Mouse (Mus musculus): ENCODE data around the gene Tbc1d7. TPM values are rescaled to one million over a fixed set of nuclear protein-coding genes. Genes with fewer than 3 reads are reported as not detected.

Gene Tbc1d7
- total and polyA plus RNA-seq, 2 experiments from 2014 or later, result 30.8 to 85.9 TPM

GRCm38 (mm10) chr13:43159429-43159828 lies 11.9 kb downstream of the Tbc1d7 start:
- TF ChIP-seq CTCF (IDR thresholded peaks at IDR 0.05), result no peak
- ATAC-seq (ENCODE audit: low FRiP score) (no peak), DNase-seq (ENCODE audit: low spot score) (no peak)
- H3K4me1 ChIP-seq (ENCODE audit: insufficient read depth, low read length), result no peaks in the 10 kb centered on the region
- no peaks in the 10 kb centered on the region for H3K9me3 ChIP-seq (ENCODE audit: low read length)
- WGBS, result 87% methylated on average over 3 of the region's 3 CpGs
- H3K4me2 ChIP-seq (ENCODE audit: low read depth, low read length, poor library complexity, severe bottlenecking), result no peak overlapping the region
- no peaks in the 10 kb centered on the region for H3K27me3 ChIP-seq (ENCODE audit: insufficient read depth, low read length)
- no peak overlapping the region for H3K9ac ChIP-seq (replicated peaks; ENCODE audit: low read length, poor library complexity, severe bottlenecking)
- peaks cover 24% of the 10 kb centered on the region for H3K36me3 ChIP-seq (ENCODE audit: insufficient read depth, low read length)
- no peak overlapping the region for H3K4me3 ChIP-seq (ENCODE audit: low read depth, low read length)
- H3K27ac ChIP-seq (ENCODE audit: low read depth, low read length), result no peak overlapping the region

GRCm38 (mm10) chr13:43158281-43158680 lies 13.0 kb downstream of the Tbc1d7 start:
- WGBS, result 75% methylated on average over 5 of the region's 5 CpGs
- Histone ChIP-seq H3K9ac (replicated peaks; ENCODE audit: low read length, poor library complexity, severe bottlenecking) (no peak overlapping the region), H3K4me3 (ENCODE audit: low read depth, low read length) (no peak overlapping the region), H3K4me1 (ENCODE audit: insufficient read depth, low read length) (no peaks in the 10 kb centered on the region), H3K27ac (ENCODE audit: low read depth, low read length) (no peak overlapping the region), H3K27me3 (ENCODE audit: insufficient read depth, low read length) (no peaks in the 10 kb centered on the region), H3K9me3 (ENCODE audit: low read length) (no peaks in the 10 kb centered on the region), H3K4me2 (ENCODE audit: low read depth, low read length, poor library complexity, severe bottlenecking) (no peak overlapping the region), H3K36me3 (ENCODE audit: insufficient read depth, low read length) (peaks cover 21% of the 10 kb centered on the region)
- TF ChIP-seq CTCF (IDR thresholded peaks at IDR 0.05), result no peak
- DNase-seq (ENCODE audit: low spot score) (peak; percentile 49), ATAC-seq (ENCODE audit: low FRiP score) (no peak)

GRCm38 (mm10) chr13:43157370-43157769 lies 13.9 kb downstream of the Tbc1d7 start:
- Histone ChIP-seq H3K27ac (ENCODE audit: low read depth, low read length) (no peak overlapping the region), H3K9ac (replicated peaks; ENCODE audit: low read length, poor library complexity, severe bottlenecking) (no peak overlapping the region), H3K36me3 (ENCODE audit: insufficient read depth, low read length) (peaks cover 19% of the 10 kb centered on the region), H3K9me3 (ENCODE audit: low read length) (no peaks in the 10 kb centered on the region), H3K4me2 (ENCODE audit: low read depth, low read length, poor library complexity, severe bottlenecking) (no peak overlapping the region), H3K4me3 (ENCODE audit: low read depth, low read length) (no peak overlapping the region), H3K4me1 (ENCODE audit: insufficient read depth, low read length) (no peaks in the 10 kb centered on the region), H3K27me3 (ENCODE audit: insufficient read depth, low read length) (no peaks in the 10 kb centered on the region)
- TF ChIP-seq CTCF (IDR thresholded peaks at IDR 0.05), result no peak
- ATAC-seq (ENCODE audit: low FRiP score) (no peak), DNase-seq (ENCODE audit: low spot score) (no peak)
- WGBS, result 39% methylated on average over 5 of the region's 5 CpGs

GRCm38 (mm10) chr13:43152005-43152520 lies 19.2 kb downstream of the Tbc1d7 start:
- no peak for TF ChIP-seq CTCF (IDR thresholded peaks at IDR 0.05)
- no peaks in the 10 kb centered on the region for H3K27me3 ChIP-seq (ENCODE audit: insufficient read depth, low read length)
- H3K9ac ChIP-seq (replicated peaks; ENCODE audit: low read length, poor library complexity, severe bottlenecking), result no peak overlapping the region

GRCm38 (mm10) chr13:43149661-43150060 lies 21.6 kb downstream of the Tbc1d7 start:
- WGBS, result 83% methylated on average over 3 of the region's 3 CpGs
- no peaks in the 10 kb centered on the region for H3K4me1 ChIP-seq (ENCODE audit: insufficient read depth, low read length)
- no peak for ATAC-seq (ENCODE audit: low FRiP score)

More at GRCm38 (mm10) chr13:43152005-43152520, 19.2 kb downstream of the Tbc1d7 start:
- Histone ChIP-seq H3K9me3 (ENCODE audit: low read length) (no peaks in the 10 kb centered on the region), H3K36me3 (ENCODE audit: insufficient read depth, low read length) (peaks cover 28% of the 10 kb centered on the region), H3K4me1 (ENCODE audit: insufficient read depth, low read length) (no peaks in the 10 kb centered on the region), H3K4me3 (ENCODE audit: low read depth, low read length) (no peak overlapping the region), H3K27ac (ENCODE audit: low read depth, low read length) (no peak overlapping the region), H3K4me2 (ENCODE audit: low read depth, low read length, poor library complexity, severe bottlenecking) (no peak overlapping the region)
- no peak for ATAC-seq (ENCODE audit: low FRiP score)
- 90% methylated on average over 14 of the region's 14 CpGs for WGBS
- no peak for DNase-seq (ENCODE audit: low spot score)

GRCm38 (mm10) chr13:43148692-43149091 lies 22.6 kb downstream of the Tbc1d7 start:
- no peaks in the 10 kb centered on the region for H3K4me1 ChIP-seq (ENCODE audit: insufficient read depth, low read length)
- no peak overlapping the region for H3K27ac ChIP-seq (ENCODE audit: low read depth, low read length)
- H3K9ac ChIP-seq (replicated peaks; ENCODE audit: low read length, poor library complexity, severe bottlenecking), result no peak overlapping the region
- no peak overlapping the region for H3K4me3 ChIP-seq (ENCODE audit: low read depth, low read length)
- H3K27me3 ChIP-seq (ENCODE audit: insufficient read depth, low read length), result no peaks in the 10 kb centered on the region
- H3K4me2 ChIP-seq (ENCODE audit: low read depth, low read length, poor library complexity, severe bottlenecking), result no peak overlapping the region
- peaks cover 20% of the 10 kb centered on the region for H3K36me3 ChIP-seq (ENCODE audit: insufficient read depth, low read length)
- H3K9me3 ChIP-seq (ENCODE audit: low read length), result no peaks in the 10 kb centered on the region
- DNase-seq (ENCODE audit: low spot score) (no peak), ATAC-seq (ENCODE audit: low FRiP score) (no peak)
- WGBS, result 91% methylated on average over 4 of the region's 4 CpGs
- no peak for TF ChIP-seq CTCF (IDR thresholded peaks at IDR 0.05)

More at GRCm38 (mm10) chr13:43149661-43150060, 21.6 kb downstream of the Tbc1d7 start:
- Histone ChIP-seq H3K9me3 (ENCODE audit: low read length) (no peaks in the 10 kb centered on the region), H3K9ac (replicated peaks; ENCODE audit: low read length, poor library complexity, severe bottlenecking) (no peak overlapping the region), H3K4me3 (ENCODE audit: low read depth, low read length) (no peak overlapping the region), H3K27me3 (ENCODE audit: insufficient read depth, low read length) (no peaks in the 10 kb centered on the region), H3K36me3 (ENCODE audit: insufficient read depth, low read length) (peaks cover 22% of the 10 kb centered on the region), H3K4me2 (ENCODE audit: low read depth, low read length, poor library complexity, severe bottlenecking) (no peak overlapping the region), H3K27ac (ENCODE audit: low read depth, low read length) (no peak overlapping the region)
- TF ChIP-seq CTCF (IDR thresholded peaks at IDR 0.05), result no peak
- no peak for DNase-seq (ENCODE audit: low spot score)
